Mouse (Mus musculus) heart, adult 11 months (tissue): ENCODE results near the gene Padi3.

ENCODE experiments used
- DNase-seq: peaks from one replicate; pipeline ENCODE4 v3.0.0; 2022

Gene Padi3

DNA sequence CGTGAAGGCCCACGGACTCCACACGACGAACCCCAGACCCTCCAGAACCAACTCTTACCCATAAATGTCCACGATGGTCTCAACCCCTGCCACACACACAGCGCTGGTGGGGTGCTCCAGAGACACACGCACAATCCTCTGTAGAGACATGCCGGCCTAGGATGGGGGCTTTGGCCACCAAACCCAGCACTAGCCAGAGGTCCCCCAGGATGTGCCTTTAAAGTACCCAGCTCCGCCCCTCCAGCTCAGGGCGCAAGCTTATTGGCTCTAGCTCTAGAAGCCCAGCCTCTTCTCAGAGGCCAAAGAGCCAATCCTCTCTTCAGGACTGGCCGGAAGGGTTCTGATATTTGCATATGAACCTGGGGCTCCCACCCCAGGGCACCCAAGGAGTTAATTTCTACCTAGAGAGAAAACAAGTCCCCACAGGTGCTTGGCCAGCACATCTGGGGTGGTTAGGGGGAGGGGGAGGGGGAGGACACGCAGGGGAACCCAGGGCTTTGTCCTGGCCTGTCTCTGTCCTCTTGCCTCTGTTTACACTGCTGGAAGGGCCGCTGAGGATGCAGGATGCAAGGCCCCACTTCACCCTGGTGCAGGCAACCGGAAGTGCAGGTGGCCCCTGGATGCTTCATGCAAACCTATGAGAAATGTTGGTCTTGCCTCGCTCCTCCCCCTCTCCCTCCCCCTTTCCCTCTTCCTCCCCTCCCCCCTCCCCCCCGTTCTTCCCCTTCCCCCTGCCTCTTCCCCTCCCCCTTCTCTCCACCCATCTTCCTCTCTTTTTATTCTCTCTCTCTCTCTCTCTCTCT is at the start of gene Padi3:
Gene Padi3 (minus strand): TSS at position 191 of the 803 bp plus-strand sequence.
- DNase-seq: no peak

DNA sequence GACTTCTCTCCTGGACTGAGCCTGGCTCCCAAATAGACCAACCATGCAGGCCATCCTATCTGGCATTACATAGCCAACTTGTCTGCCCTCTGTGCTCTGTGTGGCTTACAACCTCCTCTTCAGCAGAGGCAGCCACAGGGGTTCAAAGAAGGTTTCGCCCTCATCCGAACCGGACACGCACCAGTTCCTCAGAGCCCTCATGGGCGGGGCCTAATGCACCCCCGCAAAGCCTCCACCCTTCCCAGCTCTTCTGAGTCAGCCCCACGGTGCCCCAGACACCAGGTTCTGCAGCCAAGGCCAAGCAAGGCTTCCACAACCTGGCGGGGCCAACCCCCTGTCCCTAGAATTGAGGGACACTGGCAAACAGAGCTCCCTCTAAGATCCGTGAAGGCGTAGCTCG is 48.8 kb upstream of the Padi3 start:
- DNase-seq: no peak

DNA sequence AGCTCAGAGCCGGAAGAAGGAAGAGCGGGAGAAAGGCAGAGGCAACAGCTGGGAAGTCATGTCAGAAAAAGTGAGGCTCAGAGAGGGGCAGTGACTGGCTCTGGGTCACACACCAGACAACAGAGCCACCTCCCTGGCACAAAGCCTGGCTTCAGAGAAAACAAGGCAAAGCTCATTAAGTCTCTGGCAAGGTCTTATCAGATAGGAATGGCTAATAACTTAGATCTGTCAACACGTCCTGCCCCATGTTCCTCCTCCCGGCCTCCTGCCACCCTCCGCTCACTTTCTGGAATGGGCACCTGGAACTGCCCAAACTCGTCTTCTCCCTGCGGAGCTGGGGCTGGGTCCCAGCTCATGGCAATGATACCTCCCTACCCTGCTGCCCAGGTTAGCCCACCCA is 47.4 kb upstream of the Padi3 start:
- no peak for DNase-seq

DNA sequence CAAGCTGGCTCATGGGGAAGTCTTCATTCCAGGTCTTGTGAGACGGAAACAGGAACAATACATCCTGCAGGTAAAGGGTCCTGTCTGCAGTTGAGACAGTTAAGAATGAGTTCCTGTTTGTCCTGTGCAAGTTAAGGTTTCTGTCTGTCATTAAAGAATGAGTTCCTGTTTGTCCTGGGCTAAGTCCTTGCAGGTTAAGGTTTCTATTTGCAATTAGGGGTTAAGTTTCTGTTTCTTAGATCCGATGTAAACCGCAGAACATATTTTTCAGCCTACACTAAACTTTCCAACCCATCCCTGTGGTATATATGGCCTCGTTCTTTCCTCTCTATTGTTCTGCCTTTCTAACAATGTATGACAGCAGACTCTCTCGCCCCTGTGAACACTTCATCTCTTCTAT is 46.6 kb upstream of the Padi3 start:
- DNase-seq: no peak

DNA sequence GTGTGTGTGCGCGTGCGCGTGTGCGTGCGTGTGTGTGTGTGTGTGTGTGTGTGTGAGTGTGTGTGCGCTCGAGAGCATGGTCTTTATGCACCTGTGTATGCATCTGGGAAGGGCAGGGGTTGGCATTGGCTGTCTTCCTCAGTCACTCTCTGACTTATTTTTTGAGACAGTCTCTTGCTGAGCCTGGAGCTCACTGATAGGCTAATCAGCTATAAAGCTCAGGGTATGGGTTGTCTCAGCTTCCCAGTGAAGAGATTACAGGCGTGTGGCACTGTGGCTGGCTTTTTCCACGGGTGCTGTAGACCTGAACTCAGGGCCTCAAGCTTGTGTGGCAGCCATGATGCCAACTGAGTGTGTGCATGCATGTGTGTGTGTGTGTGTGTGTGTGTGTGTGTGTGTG is 44.7 kb upstream of the Padi3 start:
- DNase-seq: no peak

DNA sequence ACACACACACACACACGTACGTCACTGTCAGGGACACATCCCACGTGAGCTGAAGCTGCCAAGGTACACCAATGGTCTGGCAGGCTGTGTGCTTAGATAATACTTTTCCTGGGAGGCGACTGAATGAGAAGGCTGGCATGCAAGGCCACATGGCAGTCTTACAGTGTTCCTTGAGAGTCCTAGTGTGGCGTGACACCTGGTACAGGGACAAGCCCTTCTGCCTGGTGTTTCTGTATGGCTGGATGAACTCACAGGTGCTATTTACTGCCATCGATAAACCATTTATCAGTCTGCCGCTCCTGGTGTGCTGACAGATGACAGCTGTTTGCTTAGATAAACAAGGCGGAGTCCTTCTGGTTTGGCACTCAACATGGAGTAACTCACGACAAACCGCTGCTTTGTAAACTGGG is 44.0 kb upstream of the Padi3 start:
- no peak for DNase-seq

DNA sequence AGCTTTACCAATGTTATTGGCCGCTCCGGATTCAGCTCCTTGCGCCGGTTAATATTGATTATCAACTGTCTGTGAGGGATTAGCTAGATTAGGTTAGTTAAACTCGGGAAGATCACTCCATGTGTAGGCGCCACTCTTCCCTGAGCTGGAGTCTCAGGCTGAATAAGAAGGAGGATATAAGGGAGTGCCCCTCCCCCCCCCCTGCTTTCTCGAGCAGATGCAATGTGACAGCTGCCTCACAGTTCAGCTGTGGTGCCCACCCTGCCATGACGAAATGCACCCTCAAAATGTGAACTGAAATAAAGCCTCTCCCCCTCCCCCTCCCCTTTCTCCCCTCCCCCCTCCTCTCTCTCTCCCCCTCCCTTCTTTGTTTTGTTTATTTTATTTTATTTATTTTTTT is 43.2 kb upstream of the Padi3 start:
- no peak for DNase-seq

DNA sequence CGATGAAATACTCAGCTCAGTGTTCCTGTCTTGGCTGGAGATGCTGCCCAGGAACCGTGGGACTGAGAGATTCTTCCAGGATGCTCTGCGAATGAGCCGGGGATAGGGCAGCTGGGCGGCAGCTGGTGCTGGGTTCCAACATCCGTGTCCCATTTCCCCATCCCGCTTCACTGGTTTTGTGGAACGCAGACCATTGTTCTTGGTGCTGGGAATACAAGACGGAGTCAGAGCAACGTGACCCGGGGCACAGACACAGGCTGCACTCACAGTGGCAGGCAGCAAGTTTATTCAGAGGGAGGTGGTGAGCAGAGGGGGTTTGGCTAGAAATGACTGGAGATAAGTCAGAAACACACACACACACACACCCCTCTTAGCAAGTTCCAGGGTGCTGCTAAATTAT is 38.9 kb upstream of the Padi3 start:
- DNase-seq: no peak

DNA sequence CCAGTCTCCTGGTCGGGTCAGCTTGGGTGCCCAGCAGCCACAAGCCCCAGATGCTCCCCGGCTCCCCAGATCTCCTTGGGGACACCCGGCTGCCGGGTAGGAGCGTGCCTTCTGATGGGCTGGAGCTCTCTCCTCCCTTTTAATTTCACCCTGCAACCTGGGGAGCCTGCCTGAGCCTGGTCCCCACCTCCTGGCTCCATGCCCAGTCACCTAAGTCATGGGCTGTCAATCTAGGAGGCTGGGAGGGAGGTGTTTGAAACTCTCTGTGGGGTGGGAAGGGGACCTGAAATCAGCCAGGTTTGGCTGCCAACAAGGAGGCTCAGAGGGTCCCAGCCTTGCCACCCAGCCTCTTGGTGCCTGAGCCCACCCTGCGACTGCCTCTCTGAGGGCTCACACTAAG is 35.2 kb upstream of the Padi3 start, which contains the start of gene Padi1:
Gene Padi1 (minus strand): TSS at position 113 of the 400 bp plus-strand sequence.
- DNase-seq: no peak

DNA sequence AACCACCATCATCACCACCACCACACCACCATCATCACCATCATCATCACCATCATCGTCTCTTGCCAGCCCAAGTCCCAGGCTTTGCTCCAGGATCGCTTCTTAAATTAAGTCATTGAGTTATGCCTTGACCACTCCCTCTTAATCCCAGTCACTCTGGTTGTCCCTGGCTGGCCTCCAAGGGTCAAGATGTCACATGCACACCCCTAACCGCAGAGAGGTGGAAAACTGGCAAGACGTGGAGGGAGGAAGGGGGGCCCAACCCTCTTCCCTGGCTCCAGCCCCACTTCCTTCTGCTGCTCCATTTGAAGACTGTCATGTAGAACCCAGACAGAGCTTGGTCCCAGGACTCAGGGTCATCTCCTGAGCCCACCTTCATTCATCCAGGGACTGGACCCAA is 34.5 kb upstream of the Padi3 start:
- no peak for DNase-seq

DNA sequence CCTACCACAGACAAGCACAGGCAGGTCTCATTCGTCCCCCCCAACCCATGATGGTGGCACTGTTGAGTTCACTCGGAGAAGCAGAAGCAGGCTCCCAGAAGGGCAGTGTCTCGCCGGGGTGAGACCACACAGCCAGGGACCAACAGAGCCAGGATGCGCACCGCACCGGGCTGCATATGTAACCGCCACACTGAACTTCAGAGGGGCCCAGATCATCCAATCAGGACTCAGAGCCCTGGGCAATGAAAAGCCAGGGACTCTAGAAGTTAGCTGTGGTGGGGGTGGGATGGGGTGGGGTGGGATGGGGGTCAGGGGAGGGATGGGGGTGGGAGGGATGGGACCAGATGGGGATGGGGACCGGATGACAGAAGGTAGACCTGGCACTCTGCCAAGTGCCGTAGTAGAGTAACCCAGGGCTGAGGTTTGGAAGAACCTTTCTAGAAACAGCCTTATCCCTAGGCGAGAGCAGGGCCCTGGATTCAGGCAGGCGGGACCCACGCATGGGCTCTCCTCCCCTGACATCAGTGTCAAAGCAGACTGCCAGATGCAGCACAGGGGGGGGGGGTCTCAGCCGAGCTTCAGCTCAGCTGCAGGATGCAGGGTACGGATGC is 33.3 kb upstream of the Padi3 start:
- no peak for DNase-seq

DNA sequence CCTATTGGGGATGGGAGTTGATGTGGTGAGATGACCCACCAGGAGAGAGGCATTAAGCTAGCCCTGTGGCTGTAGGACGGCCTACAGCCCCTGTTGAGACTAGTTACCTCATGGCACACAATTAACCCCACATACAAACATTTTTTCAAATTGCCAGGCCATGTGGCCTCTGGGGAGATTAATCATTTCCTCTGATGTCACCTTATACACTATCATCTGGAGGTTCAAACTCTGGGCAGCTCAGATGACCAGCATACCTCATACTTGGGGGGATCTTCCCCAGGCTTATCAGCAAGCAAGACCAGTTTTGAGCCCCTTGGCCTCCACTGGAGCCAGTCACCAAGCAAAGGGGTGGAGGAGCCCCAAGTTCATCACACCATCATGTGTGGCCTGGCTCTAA is 32.5 kb upstream of the Padi3 start:
- no peak for DNase-seq

DNA sequence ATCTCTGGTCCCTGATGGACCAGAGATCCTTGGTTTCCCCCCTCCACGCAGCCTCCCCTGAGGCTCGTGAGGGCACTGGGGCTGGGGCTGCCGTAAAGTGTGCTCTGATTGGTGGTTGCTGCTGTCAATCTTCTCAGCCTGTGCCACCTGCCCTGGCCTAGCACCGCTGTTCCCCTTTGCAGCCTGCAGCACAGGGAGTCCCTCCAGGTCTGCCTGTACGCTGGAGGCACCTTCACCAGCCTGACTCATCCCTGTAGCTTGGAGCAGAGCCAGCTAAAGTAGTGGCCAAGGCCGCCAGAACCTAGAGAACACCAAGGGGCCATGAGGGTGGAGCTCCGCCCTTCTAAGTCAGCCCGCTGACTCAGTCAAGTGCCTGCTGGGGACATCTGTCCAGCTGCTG is 27.4 kb upstream of the Padi3 start:
- DNase-seq: peak; percentile 91

DNA sequence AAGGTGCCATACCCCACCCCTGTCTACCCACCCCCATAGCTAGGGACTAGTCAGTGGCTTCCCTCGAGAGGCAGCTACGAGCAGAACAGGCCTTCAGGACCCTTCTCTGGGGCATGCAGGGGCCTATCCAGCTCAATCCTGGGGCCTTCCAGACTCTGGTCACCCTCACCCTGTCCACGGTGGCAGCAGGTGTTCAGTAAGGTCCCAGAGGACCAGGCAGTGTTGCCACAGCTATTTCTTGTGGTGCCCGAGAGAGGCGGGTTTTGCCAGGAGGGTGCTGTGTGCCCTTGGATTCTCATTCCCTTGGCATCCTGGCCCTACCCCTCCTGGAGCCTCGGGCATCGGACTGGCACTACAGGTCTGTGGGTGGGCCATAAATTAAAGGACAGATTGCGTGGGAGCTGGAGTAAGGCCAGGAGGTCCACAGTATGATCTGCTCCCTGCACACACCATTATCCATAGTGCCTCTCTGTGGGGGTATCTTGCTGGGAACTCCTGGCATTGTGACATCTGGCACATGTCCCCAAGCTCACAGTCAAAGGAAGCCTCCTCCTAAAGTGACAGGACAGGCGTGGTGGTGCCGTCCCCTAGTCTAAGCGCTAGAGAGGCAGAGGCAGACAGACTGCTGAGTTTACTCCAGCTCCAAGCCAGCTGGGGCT is 25.9 kb upstream of the Padi3 start:
- DNase-seq: no peak

DNA sequence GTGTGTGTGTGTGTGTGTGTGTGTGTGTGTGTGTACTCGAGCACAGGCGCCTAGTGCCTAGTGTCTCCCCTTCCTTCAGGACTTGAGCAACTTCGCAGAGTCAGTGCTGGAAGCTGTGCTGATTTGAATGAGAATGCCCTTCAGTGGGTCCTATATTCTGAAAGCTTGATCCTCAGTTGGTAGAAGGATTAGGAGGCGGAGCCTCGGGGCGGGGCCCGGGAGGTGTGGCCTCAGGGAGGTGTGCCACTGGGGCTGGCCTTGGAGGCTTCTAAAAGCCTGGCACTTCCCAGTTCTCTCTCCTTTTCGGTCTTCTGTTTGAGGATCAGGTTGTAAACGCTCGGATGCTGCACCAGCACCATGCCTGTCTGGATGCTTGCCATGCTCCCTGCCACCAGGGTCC is 25.2 kb upstream of the Padi3 start:
- no peak for DNase-seq

DNA sequence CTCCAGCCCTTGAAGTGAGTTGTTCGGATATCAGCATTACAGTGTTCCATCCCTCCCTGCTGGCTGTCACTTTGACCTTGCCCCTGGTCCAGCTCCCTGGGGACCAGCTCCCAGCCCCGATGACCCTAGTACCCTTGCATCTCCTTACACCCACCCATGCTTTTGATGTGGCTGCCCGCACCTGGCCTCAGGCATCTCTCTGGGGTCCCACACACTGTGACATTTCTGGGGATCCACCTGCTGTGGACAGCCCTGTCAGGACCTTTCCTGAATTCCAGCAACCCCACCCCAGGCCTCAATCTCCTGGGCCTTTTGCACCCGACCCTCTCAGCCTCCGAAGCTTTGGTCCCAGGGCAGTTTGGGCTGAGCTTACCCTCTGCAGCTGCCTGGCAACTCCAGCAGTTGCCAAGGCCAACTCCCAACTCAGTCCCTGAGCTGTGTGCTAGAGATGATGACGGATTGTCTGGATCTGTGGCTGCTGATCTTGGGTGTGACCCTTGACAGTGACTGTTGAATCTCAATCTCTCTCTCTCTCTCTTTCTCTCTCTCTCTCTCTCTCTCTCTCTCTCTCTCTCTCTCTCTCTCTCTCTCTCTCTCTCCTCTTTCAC is 24.0 kb upstream of the Padi3 start:
- DNase-seq: no peak

DNA sequence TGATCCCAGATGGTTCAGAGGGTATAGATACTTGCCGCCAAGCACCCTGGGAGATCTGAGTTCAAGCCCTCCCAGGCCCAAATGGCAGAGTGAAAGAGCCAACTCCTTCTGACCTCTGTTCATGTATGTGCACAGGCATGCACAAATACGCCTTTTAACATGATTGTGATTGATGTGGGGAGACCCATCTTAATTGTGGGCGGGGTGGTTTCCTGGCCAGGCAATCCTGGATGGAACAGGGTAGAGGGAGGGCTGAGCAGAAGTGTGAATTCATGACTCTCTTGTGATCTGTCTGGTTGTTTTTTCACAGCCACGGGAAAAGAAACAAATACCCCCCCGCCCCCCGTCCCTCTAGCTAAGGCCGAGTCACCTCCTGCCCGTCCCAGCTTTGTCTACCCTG is 22.4 kb upstream of the Padi3 start:
- no peak for DNase-seq

DNA sequence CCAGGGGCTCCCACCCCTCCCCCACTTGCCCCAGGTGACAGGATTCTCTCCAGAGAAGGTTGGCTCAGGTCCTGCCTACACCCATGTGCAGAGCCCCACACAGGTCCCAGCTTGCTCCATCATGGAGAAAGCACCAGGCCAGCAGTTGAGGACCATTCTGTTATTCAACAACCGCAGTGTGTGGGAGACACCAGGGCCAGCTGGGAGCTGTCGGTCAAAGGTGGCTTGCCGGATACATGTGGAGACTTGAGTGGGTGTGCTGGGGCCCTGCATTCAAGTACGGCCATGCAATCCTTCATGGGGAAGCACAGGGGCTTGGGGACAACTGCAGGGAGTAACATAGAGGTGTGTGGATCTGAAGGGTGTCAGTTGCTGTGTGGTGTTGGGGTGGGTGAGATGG is 21.4 kb upstream of the Padi3 start:
- no peak for DNase-seq

DNA sequence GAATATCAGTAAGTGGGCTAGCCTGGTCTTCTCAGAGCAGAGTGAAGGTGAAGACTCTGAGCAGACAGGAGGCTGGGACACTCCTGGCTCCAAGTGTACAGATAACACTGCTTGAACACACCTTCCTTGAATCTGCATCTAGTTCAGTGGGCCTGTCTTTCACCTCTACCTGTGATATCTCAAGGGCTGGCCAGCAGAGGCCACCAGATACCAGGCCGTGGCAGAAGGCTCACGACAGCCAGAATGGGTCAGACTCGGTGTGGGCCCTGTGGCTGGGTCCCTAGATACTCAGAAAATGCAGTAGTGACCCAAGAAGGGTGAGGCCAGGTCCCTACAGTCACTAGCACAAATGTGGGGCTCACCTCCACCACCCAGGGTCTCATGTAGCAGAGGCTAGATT is 16.8 kb upstream of the Padi3 start:
- no peak for DNase-seq

DNA sequence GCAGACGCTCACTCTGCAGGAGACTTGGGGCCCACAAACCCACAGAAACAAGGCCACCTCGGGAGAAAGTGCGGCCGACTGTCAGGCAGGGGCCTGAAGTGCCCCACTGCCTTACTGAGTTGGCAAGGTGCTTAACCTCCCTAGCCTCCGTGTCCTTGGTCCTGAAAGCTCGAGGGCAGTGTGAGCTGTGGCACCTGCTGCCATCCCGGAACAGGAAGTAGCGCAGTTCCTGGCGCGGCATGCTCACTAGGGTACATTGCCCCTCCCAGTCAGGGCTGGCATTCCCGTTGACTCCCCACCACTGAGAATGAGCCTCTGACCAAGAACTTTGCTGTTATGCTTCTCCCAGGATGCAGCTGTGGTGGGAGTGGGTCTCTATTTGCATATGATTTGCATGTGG is 15.5 kb upstream of the Padi3 start:
- no peak for DNase-seq

DNA sequence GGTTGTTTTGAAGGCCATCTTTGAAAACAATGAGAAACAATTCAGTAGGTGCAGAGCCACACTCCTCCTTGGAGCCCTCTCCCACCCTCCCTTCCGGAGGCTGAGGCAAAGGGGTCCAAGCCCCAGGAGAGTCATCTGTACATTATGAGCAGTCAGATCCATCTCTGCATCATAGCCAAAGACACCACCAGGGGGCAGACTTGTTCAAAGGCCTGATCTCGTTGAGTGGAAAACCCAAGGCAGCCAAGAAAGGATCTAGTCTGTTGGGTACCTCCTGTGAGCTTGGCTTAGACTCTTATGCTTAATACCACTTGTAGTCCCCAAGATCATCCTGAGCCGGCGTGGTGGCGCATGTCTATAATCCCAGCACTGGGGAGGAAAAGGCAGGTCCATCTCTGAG is 11.5 kb upstream of the Padi3 start:
- DNase-seq: no peak

DNA sequence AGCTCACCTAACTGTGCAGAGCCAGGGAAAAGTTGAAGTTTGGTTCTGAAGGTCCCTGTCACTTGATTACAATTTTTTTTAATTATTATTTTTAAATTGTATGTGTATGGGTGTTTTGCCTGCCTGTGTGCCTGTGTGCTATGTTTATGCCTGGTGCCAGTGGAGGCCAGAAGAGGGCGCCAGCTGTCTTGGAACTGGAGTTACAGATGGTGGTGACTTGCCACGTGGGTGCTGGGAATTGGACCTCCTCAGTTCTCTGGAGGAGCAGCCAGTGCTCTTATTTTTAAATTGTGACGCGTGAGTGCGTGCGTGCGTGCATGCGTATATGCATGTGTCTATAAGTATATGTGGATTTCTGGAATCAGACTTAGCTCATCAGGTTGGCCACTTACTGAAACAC is 7.0 kb upstream of the Padi3 start:
- no peak for DNase-seq

DNA sequence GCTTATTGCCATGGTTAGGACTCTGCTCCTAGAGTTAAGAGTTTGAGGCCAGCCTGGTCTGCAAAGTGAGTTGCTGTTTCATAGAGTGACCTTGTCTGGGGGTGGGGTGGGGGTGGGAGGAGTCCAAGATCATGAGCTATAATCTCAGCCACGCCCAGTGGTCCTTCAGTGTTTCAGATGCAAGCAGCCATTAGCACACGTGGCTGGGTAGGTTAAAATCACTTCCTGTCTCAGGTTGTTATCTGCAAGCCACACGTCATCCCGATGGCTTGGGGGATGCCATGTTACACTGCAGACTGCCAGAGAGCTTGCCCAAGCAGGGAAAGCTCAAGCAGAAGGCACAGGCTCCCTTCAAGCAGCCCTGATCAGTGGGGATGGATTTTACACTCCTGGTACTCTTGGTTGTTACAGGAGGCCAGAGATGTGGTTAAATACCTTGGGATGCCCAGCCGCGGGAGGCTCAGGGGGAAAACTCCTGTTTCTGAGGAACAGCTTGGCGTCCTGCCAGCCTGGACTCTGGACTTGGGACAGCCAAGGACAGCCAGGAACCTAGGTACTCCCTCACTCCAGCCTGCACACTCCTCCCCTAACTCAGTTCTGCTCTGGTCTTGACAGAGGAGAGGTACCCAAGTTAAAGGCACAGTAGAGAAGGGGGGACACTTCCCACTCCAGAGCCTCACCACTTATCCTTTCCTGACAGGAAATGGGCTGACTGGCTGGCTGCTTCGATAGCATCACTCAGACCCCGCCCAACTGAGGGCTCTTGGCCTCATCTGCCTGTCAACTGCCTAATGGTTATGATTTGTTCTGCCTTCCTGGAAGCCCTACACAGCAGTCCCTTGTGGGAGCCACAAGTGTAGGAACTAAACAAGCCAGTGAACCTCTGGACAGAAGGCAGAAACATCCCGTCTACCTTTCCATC is 5.8 kb upstream of the Padi3 start:
- DNase-seq: no peak
